Mouse (Mus musculus) A20 (cell line): ENCODE data around the gene Iqgap3.

Experiments used
- DNase-seq: peaks from one replicate; pipeline ENCODE4 v3.0.0-alpha.2; 2011; ENCODE audit warnings: low read depth, low spot score

Iqgap3 gene

GRCm38 (mm10) chr3:88081345-88082223 is at the start of gene Iqgap3:
Gene Iqgap3 (plus strand): TSS chr3:88081971.
- DNase-seq, result peak; percentile 85

- no peak for DNase-seq
These were observed 48.3 kb upstream of the Iqgap3 start for GRCm38 (mm10) chr3:88033506-88033905.

GRCm38 (mm10) chr3:88035561-88036293 is 46.0 kb upstream of the Iqgap3 start:
- peak; percentile 31 for DNase-seq

GRCm38 (mm10) chr3:88042661-88043421 is 38.9 kb upstream of the Iqgap3 start, which contains the start of gene Gpatch4:
Gene Gpatch4 (plus strand): TSS chr3:88043108.
- peak; percentile 91 for DNase-seq

- no peak for DNase-seq
These were observed 32.2 kb upstream of the Iqgap3 start for GRCm38 (mm10) chr3:88049532-88049931.

GRCm38 (mm10) chr3:88057030-88057429 is 24.7 kb upstream of the Iqgap3 start:
- no peak for DNase-seq

GRCm38 (mm10) chr3:88057902-88058696 is 23.7 kb upstream of the Iqgap3 start, which contains the start of gene Naxe:
Gene Naxe (minus strand): TSS chr3:88058495.
- peak; percentile 96 for DNase-seq

GRCm38 (mm10) chr3:88068386-88068785 is 13.4 kb upstream of the Iqgap3 start:
- DNase-seq, result no peak

- DNase-seq, result peak; percentile 75
These were observed 10.0 kb upstream of the Iqgap3 start for GRCm38 (mm10) chr3:88071783-88072182.

- no peak for DNase-seq
These were observed 8.1 kb upstream of the Iqgap3 start for GRCm38 (mm10) chr3:88073631-88074030.

GRCm38 (mm10) chr3:88074351-88074750 is 7.4 kb upstream of the Iqgap3 start:
- no peak for DNase-seq

DNA sequence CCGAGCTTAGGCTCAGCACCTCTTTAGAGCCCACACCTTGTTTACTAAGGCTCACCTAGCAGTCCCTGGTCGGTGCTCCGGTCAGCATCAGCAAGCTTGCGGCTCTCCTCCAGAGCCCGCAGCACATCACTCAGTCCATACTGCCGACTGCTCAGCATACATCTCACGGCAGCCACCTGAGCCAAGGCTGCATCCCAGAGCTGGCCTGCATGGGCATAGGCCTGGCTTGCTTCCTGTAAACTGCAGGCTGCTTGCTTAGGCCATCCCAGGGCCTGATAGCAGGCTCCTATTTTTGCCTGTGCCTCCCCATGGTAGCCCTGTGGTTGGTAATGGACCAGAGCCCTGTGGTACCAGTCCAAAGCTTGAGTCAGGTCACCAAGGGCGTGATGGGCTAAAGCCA is 7.0 kb upstream of the Iqgap3 start:
- no peak for DNase-seq

DNA sequence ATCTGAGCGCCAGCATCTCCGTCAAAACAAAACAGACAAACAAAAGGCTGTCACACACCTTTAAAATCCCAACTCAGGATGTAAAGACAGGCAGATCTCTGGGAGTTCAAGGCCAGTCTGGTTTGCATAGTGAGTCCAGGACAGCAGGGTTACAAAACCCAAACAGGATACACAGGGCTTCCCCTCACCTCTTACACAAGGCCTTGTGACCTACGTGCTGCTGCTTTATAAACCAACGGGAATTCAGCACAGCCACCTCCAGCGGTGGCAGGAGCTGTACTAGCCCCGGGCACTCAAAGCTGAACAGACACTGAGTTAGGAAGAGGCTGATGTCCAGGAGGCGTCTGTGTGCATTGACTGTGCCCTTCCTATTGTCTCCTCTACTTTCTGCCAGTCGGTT is 4.3 kb upstream of the Iqgap3 start:
- DNase-seq, result no peak

DNA sequence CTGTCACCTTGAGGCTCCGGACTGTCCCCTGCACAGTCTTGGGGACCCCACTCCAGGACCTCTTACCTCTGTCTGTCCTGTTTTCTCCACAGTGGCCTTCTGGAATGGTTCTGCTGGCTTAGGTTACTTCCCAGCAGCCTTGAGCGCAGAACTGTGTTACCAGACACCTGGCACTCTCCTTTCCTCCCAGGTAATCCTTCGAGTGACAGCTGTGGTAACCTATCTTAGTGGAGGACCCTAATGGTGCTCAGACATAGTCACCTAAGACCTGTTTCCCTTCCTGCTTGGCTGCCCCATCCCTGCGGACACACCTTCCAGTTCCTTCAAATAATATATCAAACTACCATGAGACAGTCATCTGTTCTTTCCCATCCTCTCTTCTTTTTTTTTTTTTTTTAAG is 3.6 kb upstream of the Iqgap3 start, which contains the start of gene Ttc24:
Gene Ttc24 (minus strand): TSS at position 101 of the 400 bp plus-strand sequence.
- no peak for DNase-seq

DNA sequence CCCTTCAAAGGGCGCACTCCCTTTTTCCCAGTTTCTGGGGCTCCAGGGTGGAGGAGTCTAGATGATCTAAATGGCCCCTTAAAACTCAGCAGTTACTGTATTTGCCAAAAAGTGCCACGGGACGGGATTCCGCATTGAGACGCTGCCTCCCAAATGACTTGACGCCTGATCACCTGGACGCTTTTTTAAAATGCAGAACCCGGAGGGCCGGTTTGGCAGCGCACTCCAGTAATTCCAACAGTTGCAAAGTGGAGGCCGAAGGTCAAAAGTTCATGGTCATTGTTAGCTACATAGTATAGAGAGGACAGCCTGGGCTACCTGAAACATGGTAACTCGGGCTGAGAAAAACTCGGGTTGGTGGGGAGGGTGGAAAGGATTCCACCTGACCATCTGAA is 450 bp downstream of the Iqgap3 start:
- no peak for DNase-seq

- peak; percentile 80 for DNase-seq
These were observed 892 bp downstream of the Iqgap3 start for GRCm38 (mm10) chr3:88082663-88083062.

DNA sequence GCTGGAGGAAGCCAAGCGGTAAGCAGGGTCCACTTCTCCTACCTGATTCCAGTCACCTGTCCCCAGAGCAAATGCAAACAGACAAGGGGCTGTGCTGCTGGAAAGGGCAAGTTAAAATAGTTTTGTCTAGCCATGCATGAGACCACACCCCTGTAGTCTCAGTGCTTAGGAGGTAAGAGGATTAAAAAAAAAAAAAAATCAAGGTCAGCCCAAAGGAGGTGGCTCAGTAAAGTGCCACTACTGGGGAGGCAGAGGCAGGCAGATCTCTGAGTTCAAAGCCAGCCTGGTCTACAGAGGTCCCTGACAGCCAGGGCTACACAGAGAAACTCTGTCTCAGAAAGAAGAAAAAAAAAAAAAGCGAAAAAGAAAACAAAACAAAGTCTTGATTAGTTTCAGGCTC is 2.2 kb downstream of the Iqgap3 start:
- peak; percentile 50 for DNase-seq

DNA sequence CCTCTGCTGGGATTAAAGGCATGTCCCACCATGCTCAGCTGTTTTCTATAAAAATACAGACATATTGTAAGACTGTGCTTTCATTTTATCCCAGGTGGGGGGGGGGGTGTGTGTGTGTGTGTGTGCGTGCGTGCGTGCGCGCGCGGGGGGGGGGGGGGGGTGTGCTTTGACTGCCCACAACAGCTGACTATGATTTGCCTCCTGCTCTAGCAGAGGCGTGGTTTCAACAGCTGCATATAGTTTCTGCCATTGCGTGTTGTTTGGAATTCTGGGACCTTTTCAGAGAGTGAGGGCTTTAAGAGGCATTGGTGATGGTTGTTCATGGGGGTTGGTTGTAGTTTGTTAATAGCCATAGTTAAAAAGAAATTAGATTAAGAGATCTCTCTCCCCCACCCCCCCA is 3.7 kb downstream of the Iqgap3 start:
- DNase-seq, result no peak

DNA sequence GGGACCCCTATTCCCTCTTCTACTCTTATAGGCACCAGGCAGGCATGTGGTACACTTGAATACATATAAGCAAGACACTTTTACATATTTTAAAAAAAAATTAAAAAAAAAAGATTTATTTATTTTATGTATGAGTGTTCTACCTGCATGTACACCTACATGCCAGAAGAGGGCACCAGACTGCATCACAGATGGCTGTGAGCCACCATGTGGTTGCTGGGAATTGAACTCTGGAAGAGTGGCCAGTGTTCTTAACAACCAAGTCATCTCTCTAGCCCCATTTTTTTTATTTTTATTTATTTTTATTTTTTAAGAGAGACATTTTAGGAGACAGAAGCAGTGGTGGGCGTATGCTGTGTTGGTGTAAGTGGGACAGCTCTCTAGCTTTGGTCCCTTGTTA is 5.9 kb downstream of the Iqgap3 start:
- DNase-seq, result peak; percentile 49

- no peak for DNase-seq
These were observed 8.3 kb downstream of the Iqgap3 start for GRCm38 (mm10) chr3:88090106-88090505.

DNA sequence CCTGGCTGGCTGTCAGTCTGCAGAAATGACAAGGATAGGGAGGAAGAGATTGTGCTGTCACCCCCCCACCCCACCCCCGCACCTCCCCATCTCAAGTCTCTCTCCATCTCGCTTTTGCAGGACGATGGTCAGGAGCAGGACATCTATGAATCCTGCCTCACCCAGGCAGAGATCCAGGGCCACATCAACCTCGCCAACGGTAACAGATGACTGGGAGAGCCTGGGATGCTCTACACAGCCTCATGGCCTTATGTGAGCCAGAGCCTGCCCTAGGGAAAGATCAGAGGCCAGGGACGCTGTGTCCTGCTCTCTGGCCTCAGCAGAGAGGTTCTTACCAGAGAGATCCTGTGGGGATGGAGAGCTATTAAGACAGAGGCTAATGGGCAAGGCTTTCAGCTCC is 8.8 kb downstream of the Iqgap3 start:
- DNase-seq, result no peak
